Mouse (Mus musculus) G1E (cell line): Measurements from ENCODE around the gene Gm10097. TPM values are rescaled to one million over a fixed set of nuclear protein-coding genes. Genes with fewer than 3 reads are reported as not detected.

Experiments
- ATAC-seq: 2 replicates; pipeline ENCODE4 v1.8.0; 2016; ENCODE audit warnings: mild to moderate bottlenecking; ENCODE audit not compliant: insufficient number of reproducible peaks, poor library complexity, low FRiP score, severe bottlenecking; ENCODE audit errors: extremely low read depth
- DNase-seq: peaks from one replicate; pipeline ENCODE4 v3.0.0; 2012; ENCODE audit warnings: low spot score
- H3K27me3 ChIP-seq: 2 replicates; pipeline ENCODE4 v1.6.1; 2012; ENCODE audit warnings: mild to moderate bottlenecking, low read length, inconsistent platforms; ENCODE audit not compliant: insufficient read depth
- H3K36me3 ChIP-seq: replicated peaks from 2 replicates; pipeline ENCODE3; 2012; ENCODE audit warnings: mild to moderate bottlenecking, inconsistent platforms
- H3K4me1 ChIP-seq: 2 replicates; pipeline ENCODE4 v1.6.1; 2012; ENCODE audit warnings: low read depth, low read length, inconsistent platforms, mixed read lengths; ENCODE audit not compliant: insufficient read depth
- H3K4me3 ChIP-seq: 2 replicates; pipeline ENCODE4 v1.5.1; 2012; ENCODE audit warnings: low read depth, mild to moderate bottlenecking, inconsistent platforms, low read length, moderate library complexity, mixed read lengths
- H3K9me3 ChIP-seq: replicated peaks from 2 replicates; pipeline ENCODE4 v1.6.1; 2012; ENCODE audit warnings: inconsistent platforms
- CTCF ChIP-seq: IDR thresholded peaks from 2 replicates; pipeline ENCODE4 v1.5.1; 2012; ENCODE audit warnings: low read depth, low read length, inconsistent platforms, mixed read lengths
- GATA1 ChIP-seq: IDR thresholded peaks from 2 replicates; pipeline ENCODE4 v1.6.1; 2012; ENCODE audit warnings: borderline replicate concordance, low read length, inconsistent platforms, mixed read lengths
- GATA2 ChIP-seq: IDR thresholded peaks from 2 replicates; pipeline ENCODE4 v1.6.1; 2012; ENCODE audit warnings: low read depth, low read length, inconsistent platforms, borderline replicate concordance
- POLR2AphosphoS5 ChIP-seq: IDR thresholded peaks from 2 replicates; pipeline ENCODE4 v1.6.1; 2012; ENCODE audit warnings: low read depth, low read length, inconsistent platforms; ENCODE audit not compliant: insufficient replicate concordance
- TAL1 ChIP-seq: conservative IDR thresholded peaks from 2 replicates; pipeline ENCODE4 v1.6.1; 2012; ENCODE audit warnings: low read depth, low read length, inconsistent platforms, mixed read lengths
- polyA plus RNA-seq: library from polyadenylated mRNA; stranded (reverse); fragments of >175 nt; gene quantifications from 2 replicates; pipeline ENCODE4 v1.2.3, GENCODE M21; 2012
- total RNA-seq, 2 experiments: library from RNA; stranded (forward) in 1 of 2; stranded (reverse) in 1 of 2; fragments of 200-1000 nt in 1 of 2; fragments of >200 nt in 1 of 2; fragmentation: Nextera tagmentation in 1 of 2; gene quantifications; 2 replicates each; pipeline ENCODE4 v1.2.3; 2014 to 2017

Gm10097 gene
- total and polyA plus RNA-seq, 3 experiments, result 0.27 TPM; not detected in 2

DNA sequence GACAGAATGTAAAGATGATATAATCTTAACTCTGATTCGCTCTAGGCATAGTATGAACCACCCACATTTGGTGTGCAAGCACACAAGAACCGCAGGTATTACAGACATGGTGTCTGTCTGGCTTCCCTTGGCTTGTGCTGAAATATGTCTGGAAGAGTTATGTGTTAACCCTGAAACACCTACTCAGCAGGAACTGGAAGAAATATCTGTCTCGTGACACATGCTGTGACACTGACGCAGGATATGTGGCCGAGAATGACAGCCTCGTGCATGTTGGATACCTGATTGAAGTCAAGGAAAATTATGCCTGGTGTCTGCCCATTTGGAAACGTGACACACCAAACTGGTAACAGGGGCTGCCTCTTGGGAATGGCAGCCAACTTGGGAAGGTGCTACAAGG lies 18.3 kb downstream of the Gm10097 start:
- H3K9me3 ChIP-seq, result no peaks in the 10 kb centered on the region
- DNase-seq (no peak), ATAC-seq (no peak)
- peaks cover 14% of the 10 kb centered on the region for H3K36me3 ChIP-seq
- TF ChIP-seq TAL1, result no peak
- no peak for TF ChIP-seq POLR2AphosphoS5
- no peak for TF ChIP-seq CTCF
- no peak for TF ChIP-seq GATA2
- no peak for TF ChIP-seq GATA1
- no peak overlapping the region for H3K4me3 ChIP-seq
- no peaks in the 10 kb centered on the region for H3K4me1 ChIP-seq
- H3K27me3 ChIP-seq, result no peaks in the 10 kb centered on the region

DNA sequence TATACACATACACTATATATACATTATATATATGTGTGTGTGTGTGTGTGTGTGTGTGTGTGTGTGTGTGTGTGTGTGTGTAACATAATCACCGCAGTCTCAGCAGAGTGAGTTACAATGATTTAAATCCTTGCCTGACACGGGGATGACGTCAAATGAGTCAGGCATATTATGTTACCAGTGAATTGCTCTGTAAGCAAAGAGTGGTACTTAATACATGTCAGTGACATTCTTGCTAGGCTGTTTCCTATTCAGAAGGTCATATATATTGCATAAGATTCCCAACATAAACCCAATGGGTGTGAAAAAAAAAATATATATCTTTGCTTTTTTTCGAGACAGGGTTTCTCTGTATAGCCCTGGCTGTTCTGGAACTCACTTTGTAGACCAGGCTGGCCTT lies 20.1 kb downstream of the Gm10097 start:
- no peak overlapping the region for H3K4me3 ChIP-seq
- H3K27me3 ChIP-seq, result no peaks in the 10 kb centered on the region
- DNase-seq (no peak), ATAC-seq (no peak)
- H3K36me3 ChIP-seq, result peaks cover 11% of the 10 kb centered on the region
- no peaks in the 10 kb centered on the region for H3K4me1 ChIP-seq
- TF ChIP-seq TAL1 (no peak), GATA1 (no peak), CTCF (no peak), GATA2 (no peak), POLR2AphosphoS5 (no peak)
- H3K9me3 ChIP-seq, result no peaks in the 10 kb centered on the region

DNA sequence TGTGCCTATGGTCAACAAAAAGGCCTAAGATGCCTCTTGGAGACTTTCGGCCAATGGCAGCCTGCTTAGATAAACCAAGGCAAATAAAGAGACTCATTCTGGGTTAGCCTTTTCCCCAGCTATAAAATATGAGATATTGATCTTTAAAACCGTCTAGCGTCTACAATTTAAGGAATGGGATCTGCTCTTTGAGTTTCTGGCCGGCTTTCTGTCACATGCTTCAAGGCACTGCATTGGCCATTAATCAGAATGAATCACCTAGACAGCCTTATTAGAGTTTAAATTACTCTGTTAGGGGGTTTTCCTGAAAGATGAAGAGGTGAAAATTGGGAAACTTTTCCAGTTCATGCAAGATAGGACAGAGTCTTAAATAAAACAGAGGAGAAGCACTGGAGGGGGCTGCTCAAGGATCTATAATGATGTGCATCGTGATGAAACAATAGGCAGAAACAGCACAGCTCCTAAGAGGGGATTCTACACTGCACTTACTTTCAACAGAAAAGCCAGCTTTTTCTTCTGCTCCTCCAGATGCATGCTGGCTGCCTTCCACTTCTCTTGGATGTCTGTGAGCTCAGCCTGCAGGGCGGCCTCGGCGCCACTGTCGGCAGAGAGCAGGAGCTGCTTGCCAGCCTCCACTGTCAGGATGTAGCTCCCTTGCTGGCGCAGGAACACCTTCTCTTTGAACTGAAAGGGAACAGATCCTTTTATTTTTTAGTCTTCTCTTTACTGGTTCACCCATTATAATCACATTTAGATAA lies 28.2 kb downstream of the Gm10097 start:
- peaks cover 20% of the 10 kb centered on the region for H3K36me3 ChIP-seq
- no peaks in the 10 kb centered on the region for H3K27me3 ChIP-seq
- TF ChIP-seq GATA2, result no peak
- TF ChIP-seq CTCF, result no peak
- no peak for TF ChIP-seq GATA1
- TF ChIP-seq TAL1, result no peak
- no peak for TF ChIP-seq POLR2AphosphoS5
- ATAC-seq (no peak), DNase-seq (no peak)
- no peaks in the 10 kb centered on the region for H3K4me1 ChIP-seq
- no peak overlapping the region for H3K4me3 ChIP-seq
- H3K9me3 ChIP-seq, result no peaks in the 10 kb centered on the region

DNA sequence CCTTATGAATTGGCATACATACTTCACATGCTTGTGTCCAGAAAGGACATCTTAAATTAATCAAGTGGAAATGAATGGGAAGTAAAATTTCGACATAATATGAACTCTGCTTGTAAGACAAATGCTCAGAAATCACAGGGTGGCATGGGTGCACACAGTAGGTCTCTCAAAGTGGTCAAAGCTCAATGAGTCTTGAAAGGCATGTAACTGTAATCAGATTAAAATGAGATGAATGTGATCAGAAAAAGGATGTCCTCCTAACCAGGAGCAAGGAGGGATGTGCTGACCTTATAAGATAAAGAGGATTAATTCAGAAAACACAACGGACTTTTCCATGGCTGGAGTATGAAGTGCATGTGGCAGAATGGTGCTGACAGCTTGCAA lies 28.8 kb downstream of the Gm10097 start:
- ATAC-seq, result no peak
- peaks cover 20% of the 10 kb centered on the region for H3K36me3 ChIP-seq
- H3K4me1 ChIP-seq, result no peaks in the 10 kb centered on the region
- TF ChIP-seq POLR2AphosphoS5 (no peak), GATA1 (no peak), GATA2 (no peak), TAL1 (no peak)
- H3K9me3 ChIP-seq, result no peaks in the 10 kb centered on the region
- no peak for DNase-seq
- H3K27me3 ChIP-seq, result no peaks in the 10 kb centered on the region
- H3K4me3 ChIP-seq, result no peak overlapping the region

DNA sequence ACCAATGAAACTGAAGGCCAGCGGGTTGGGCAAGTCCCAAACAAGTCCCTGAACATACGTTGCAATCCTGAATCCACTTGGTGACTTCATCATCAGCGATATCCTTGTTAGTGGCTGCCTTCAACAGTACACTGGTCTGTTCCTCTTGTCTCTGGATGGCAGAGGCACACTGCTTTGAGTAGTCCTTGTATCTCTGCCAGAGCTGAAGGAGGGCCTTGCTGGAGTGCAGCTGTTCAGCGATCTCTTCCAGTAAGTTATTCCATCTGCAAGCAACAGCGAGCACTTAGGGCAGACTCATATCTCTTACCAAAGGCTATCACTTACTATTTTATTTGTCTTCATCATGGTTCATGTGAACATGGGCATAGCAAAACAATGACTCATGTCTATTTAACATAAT lies 41.8 kb downstream of the Gm10097 start:
- peaks cover 48% of the 10 kb centered on the region for H3K36me3 ChIP-seq

DNA sequence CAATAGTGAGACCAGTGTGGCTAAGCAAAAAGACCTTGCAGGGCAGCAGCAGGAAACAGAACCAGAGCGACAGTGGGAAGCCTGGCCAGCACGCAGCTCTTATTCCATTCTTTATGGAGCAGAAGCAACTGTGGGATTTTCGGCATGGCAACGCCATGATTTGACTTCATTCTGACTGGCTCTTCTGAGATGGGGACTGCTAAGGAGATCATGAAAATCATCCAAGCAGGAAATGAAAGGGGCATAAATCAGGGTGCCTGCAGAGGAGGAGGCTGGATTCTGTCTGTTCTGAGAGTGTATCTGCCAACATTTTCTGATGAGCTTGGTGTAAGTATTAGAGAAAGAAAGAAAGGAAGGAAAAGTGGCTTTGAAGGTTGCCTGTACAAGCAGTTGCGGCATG lies 47.2 kb downstream of the Gm10097 start:
- no peak for DNase-seq
- Histone ChIP-seq H3K4me3 (no peak overlapping the region), H3K4me1 (no peaks in the 10 kb centered on the region), H3K36me3 (peaks cover 37% of the 10 kb centered on the region), H3K27me3 (no peaks in the 10 kb centered on the region), H3K9me3 (no peaks in the 10 kb centered on the region)
- TF ChIP-seq POLR2AphosphoS5, result no peak
- TF ChIP-seq TAL1, result no peak
- TF ChIP-seq GATA1, result no peak
- no peak for TF ChIP-seq CTCF
- TF ChIP-seq GATA2, result no peak
- ATAC-seq, result no peak

More for the DNA sequence above, 41.8 kb downstream of the Gm10097 start:
- Histone ChIP-seq H3K9me3 (no peaks in the 10 kb centered on the region), H3K27me3 (no peaks in the 10 kb centered on the region), H3K4me3 (no peak overlapping the region), H3K4me1 (no peaks in the 10 kb centered on the region)
- no peak for TF ChIP-seq GATA2
- TF ChIP-seq POLR2AphosphoS5, result no peak
- TF ChIP-seq TAL1, result no peak
- no peak for TF ChIP-seq CTCF
- no peak for TF ChIP-seq GATA1
- DNase-seq, result no peak
- no peak for ATAC-seq
